Mouse (Mus musculus): ENCODE data around the gene Rho. TPM values are rescaled to one million over a fixed set of nuclear protein-coding genes. Genes with fewer than 3 reads are reported as not detected.

The Rho gene
- 0.51 and 1.0 TPM in 2 replicates for polyA plus RNA-seq (2014; fragmentation: Nextera tagmentation; extraction: Ambion mirVana)

DNA sequence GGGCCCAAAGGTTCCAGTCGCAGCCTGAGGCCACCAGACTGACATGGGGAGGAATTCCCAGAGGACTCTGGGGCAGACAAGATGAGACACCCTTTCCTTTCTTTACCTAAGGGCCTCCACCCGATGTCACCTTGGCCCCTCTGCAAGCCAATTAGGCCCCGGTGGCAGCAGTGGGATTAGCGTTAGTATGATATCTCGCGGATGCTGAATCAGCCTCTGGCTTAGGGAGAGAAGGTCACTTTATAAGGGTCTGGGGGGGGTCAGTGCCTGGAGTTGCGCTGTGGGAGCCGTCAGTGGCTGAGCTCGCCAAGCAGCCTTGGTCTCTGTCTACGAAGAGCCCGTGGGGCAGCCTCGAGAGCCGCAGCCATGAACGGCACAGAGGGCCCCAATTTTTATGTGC is at the start of gene Rho:
TSS of gene Rho (plus strand) at position 110 of the 400 bp plus-strand sequence.
- H3K4me3 ChIP-seq (ENCODE audit: low read depth, low read length) = no peak within 1 kb of the TSS
- peaks cover 6% of the 10 kb centered on the region for H3K4me1 ChIP-seq (ENCODE audit: control insufficient read depth, insufficient read depth, low read length)
- H3K27ac ChIP-seq (replicated peaks; ENCODE audit: low read depth, low read length) = no peak within 1 kb of the TSS
- no peaks in the 10 kb centered on the region for H3K27me3 ChIP-seq (replicated peaks; ENCODE audit: control insufficient read depth, insufficient read depth, low read length)
- H3K9me3 ChIP-seq (ENCODE audit: control insufficient read depth, low read length) = no peaks in the 10 kb centered on the region
- H3K4me2 ChIP-seq (ENCODE audit: low read depth, low read length) = no peak within 1 kb of the TSS
- no peak within 1 kb of the TSS for H3K9ac ChIP-seq (ENCODE audit: low read depth, low read length)
- ATAC-seq (ENCODE audit: low read depth) (no peak), DNase-seq (ENCODE audit: low spot score) (no peak)
- 87% methylated on average over 14 of the region's 14 CpGs for WGBS
- H3K36me3 ChIP-seq (ENCODE audit: control insufficient read depth, insufficient read depth, low read length) = no peaks in the 10 kb centered on the region

DNA sequence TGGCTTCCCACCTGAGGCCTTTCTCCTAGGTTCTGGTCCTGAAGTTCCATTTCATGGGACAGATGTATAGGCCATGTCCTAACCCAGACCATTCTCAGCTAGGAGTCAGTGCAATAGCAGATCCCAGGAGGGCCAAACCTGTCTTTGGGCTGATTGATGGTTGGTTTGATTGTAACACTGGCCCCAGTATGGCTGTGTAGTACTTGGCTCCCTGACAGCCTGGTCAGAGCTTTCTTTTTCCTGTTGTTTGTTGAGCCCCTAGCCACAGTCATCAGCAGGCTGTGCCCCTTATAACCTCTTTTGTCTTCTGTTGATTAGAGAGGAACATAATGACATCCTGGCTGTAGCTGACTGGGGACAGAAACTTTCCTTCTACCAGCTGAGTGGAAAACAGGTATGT is 47.5 kb upstream of the Rho start:
- DNase-seq (ENCODE audit: low spot score) = no peak
- Histone ChIP-seq H3K27me3 (replicated peaks; ENCODE audit: control insufficient read depth, insufficient read depth, low read length) (no peaks in the 10 kb centered on the region), H3K36me3 (ENCODE audit: control insufficient read depth, insufficient read depth, low read length) (peaks cover 36% of the 10 kb centered on the region), H3K27ac (replicated peaks; ENCODE audit: low read depth, low read length) (no peak overlapping the region), H3K4me2 (ENCODE audit: low read depth, low read length) (no peak overlapping the region), H3K4me3 (ENCODE audit: low read depth, low read length) (no peak overlapping the region), H3K9ac (ENCODE audit: low read depth, low read length) (no peak overlapping the region), H3K9me3 (ENCODE audit: control insufficient read depth, low read length) (0 out of 2 replicates have a peak, but pooled peaks cover 5% of the 10 kb centered on the region), H3K4me1 (ENCODE audit: control insufficient read depth, insufficient read depth, low read length) (no peaks in the 10 kb centered on the region)
- ATAC-seq (ENCODE audit: low read depth) = no peak

- Histone ChIP-seq H3K27me3 (replicated peaks; ENCODE audit: control insufficient read depth, insufficient read depth, low read length) (no peaks in the 10 kb centered on the region), H3K4me1 (ENCODE audit: control insufficient read depth, insufficient read depth, low read length) (peaks cover 6% of the 10 kb centered on the region; the same call in 1 of the 2 replicates), H3K9me3 (ENCODE audit: control insufficient read depth, low read length) (0 out of 2 replicates have a peak, but pooled peaks cover 5% of the 10 kb centered on the region), H3K4me3 (ENCODE audit: low read depth, low read length) (no peak overlapping the region), H3K9ac (ENCODE audit: low read depth, low read length) (no peak overlapping the region), H3K27ac (replicated peaks; ENCODE audit: low read depth, low read length) (no peak overlapping the region), H3K4me2 (ENCODE audit: low read depth, low read length) (no peak overlapping the region), H3K36me3 (ENCODE audit: control insufficient read depth, insufficient read depth, low read length) (peaks cover 39% of the 10 kb centered on the region)
- WGBS = 54% methylated on average over 4 of the region's 4 CpGs
- ATAC-seq (ENCODE audit: low read depth) (no peak), DNase-seq (ENCODE audit: low spot score) (no peak)
These were observed 44.7 kb upstream of the Rho start for GRCm38 (mm10) chr6:115886894-115887293.

DNA sequence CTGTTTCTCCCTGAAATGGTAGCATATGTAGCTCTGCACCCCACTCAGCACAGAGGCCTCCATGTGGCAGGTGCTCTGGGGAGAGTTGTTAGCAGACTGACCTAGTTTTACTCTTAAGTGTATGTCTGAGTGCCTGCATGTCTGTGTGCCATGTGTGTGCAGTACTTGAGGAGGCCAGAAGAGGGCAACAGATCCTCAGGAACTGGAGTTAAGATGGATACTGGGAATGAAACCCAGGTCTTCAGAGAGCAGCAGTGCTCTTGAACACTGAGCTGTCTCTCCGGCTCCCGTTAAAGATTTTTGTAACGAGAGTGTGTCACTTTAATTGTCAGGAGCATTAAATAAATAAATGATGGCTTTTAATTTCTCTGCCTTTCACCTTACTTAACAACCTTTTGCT is 43.3 kb upstream of the Rho start:
- Histone ChIP-seq H3K27me3 (replicated peaks; ENCODE audit: control insufficient read depth, insufficient read depth, low read length) (no peaks in the 10 kb centered on the region), H3K36me3 (ENCODE audit: control insufficient read depth, insufficient read depth, low read length) (peaks cover 49% of the 10 kb centered on the region), H3K4me1 (ENCODE audit: control insufficient read depth, insufficient read depth, low read length) (peaks cover 7% of the 10 kb centered on the region; the same call in 1 of the 2 replicates), H3K4me3 (ENCODE audit: low read depth, low read length) (no peak overlapping the region), H3K4me2 (ENCODE audit: low read depth, low read length) (no peak overlapping the region), H3K27ac (replicated peaks; ENCODE audit: low read depth, low read length) (no peak overlapping the region), H3K9ac (ENCODE audit: low read depth, low read length) (no peak overlapping the region), H3K9me3 (ENCODE audit: control insufficient read depth, low read length) (0 out of 2 replicates have a peak, but pooled peaks cover 5% of the 10 kb centered on the region)
- DNase-seq (ENCODE audit: low spot score) (no peak), ATAC-seq (ENCODE audit: low read depth) (no peak)
- 95% methylated on average over 3 of the region's 3 CpGs for WGBS

- H3K27ac ChIP-seq (replicated peaks; ENCODE audit: low read depth, low read length) = no peak overlapping the region
- no peaks in the 10 kb centered on the region for H3K27me3 ChIP-seq (replicated peaks; ENCODE audit: control insufficient read depth, insufficient read depth, low read length)
- H3K9ac ChIP-seq (ENCODE audit: low read depth, low read length) = no peak overlapping the region
- no peak for ATAC-seq (ENCODE audit: low read depth)
- 74% methylated on average over 8 of the region's 8 CpGs for WGBS
- peaks cover 60% of the 10 kb centered on the region for H3K36me3 ChIP-seq (ENCODE audit: control insufficient read depth, insufficient read depth, low read length)
- no peak for DNase-seq (ENCODE audit: low spot score)
- no peak overlapping the region for H3K4me2 ChIP-seq (ENCODE audit: low read depth, low read length)
- peaks cover 7% of the 10 kb centered on the region; the same call in 1 of the 2 replicates for H3K4me1 ChIP-seq (ENCODE audit: control insufficient read depth, insufficient read depth, low read length)
- no peak overlapping the region for H3K4me3 ChIP-seq (ENCODE audit: low read depth, low read length)
- H3K9me3 ChIP-seq (ENCODE audit: control insufficient read depth, low read length) = 0 out of 2 replicates have a peak, but pooled peaks cover 5% of the 10 kb centered on the region
These were observed 40.9 kb upstream of the Rho start for GRCm38 (mm10) chr6:115890601-115891000.

GRCm38 (mm10) chr6:115891061-115891460 is 40.5 kb upstream of the Rho start:
- no peaks in the 10 kb centered on the region for H3K27me3 ChIP-seq (replicated peaks; ENCODE audit: control insufficient read depth, insufficient read depth, low read length)
- H3K27ac ChIP-seq (replicated peaks; ENCODE audit: low read depth, low read length) = no peak overlapping the region
- 54% methylated on average over 6 of the region's 6 CpGs for WGBS
- H3K4me3 ChIP-seq (ENCODE audit: low read depth, low read length) = no peak overlapping the region
- ATAC-seq (ENCODE audit: low read depth) (no peak), DNase-seq (ENCODE audit: low spot score) (no peak)
- no peak overlapping the region for H3K4me2 ChIP-seq (ENCODE audit: low read depth, low read length)
- H3K9me3 ChIP-seq (ENCODE audit: control insufficient read depth, low read length) = 0 out of 2 replicates have a peak, but pooled peaks cover 5% of the 10 kb centered on the region
- peaks cover 60% of the 10 kb centered on the region for H3K36me3 ChIP-seq (ENCODE audit: control insufficient read depth, insufficient read depth, low read length)
- H3K9ac ChIP-seq (ENCODE audit: low read depth, low read length) = no peak overlapping the region
- H3K4me1 ChIP-seq (ENCODE audit: control insufficient read depth, insufficient read depth, low read length) = peaks cover 7% of the 10 kb centered on the region; the same call in 1 of the 2 replicates

DNA sequence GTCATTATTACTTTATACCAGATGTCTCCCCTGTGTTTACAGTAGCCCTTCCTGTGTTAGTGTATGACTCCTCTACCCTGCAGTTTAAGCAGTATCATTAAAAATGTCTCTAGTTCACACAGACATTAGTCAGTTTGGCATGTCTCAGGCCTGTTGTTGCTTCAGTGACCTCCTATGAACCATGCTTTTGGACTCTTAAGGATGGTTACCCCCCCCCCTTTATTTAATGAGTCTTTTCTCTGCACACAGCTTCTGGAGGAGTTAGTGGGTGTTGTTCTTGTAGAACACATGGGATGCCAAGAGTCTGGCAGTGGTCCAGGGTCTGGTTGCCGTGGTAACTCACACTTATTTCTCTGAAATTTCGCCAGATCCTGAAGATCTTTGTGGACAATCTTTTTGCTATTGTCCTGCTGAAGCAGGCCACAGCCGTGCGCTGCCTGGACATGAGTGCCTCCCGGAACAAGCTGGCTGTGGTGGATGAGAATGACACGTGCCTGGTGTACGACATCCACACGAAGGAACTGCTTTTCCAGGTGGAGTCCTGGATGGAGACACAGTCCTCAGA is 40.0 kb upstream of the Rho start:
- peaks cover 58% of the 10 kb centered on the region for H3K36me3 ChIP-seq (ENCODE audit: control insufficient read depth, insufficient read depth, low read length)
- peak; percentile 57 for DNase-seq (ENCODE audit: low spot score)

GRCm38 (mm10) chr6:115892363-115892762 is 39.2 kb upstream of the Rho start:
- DNase-seq (ENCODE audit: low spot score) (no peak), ATAC-seq (ENCODE audit: low read depth) (no peak)
- Histone ChIP-seq H3K27ac (replicated peaks; ENCODE audit: low read depth, low read length) (no peak overlapping the region), H3K27me3 (replicated peaks; ENCODE audit: control insufficient read depth, insufficient read depth, low read length) (no peaks in the 10 kb centered on the region), H3K4me2 (ENCODE audit: low read depth, low read length) (no peak overlapping the region), H3K4me3 (ENCODE audit: low read depth, low read length) (no peak overlapping the region), H3K9me3 (ENCODE audit: control insufficient read depth, low read length) (0 out of 2 replicates have a peak, but pooled peaks cover 5% of the 10 kb centered on the region), H3K36me3 (ENCODE audit: control insufficient read depth, insufficient read depth, low read length) (peaks cover 50% of the 10 kb centered on the region), H3K9ac (ENCODE audit: low read depth, low read length) (no peak overlapping the region), H3K4me1 (ENCODE audit: control insufficient read depth, insufficient read depth, low read length) (peaks cover 12% of the 10 kb centered on the region)
- 80% methylated on average over 3 of the region's 3 CpGs for WGBS

More for the DNA sequence above, 40.0 kb upstream of the Rho start:
- ATAC-seq (ENCODE audit: low read depth) = no peak
- H3K9ac ChIP-seq (ENCODE audit: low read depth, low read length) = no peak overlapping the region
- peaks cover 7% of the 10 kb centered on the region; the same call in 1 of the 2 replicates for H3K4me1 ChIP-seq (ENCODE audit: control insufficient read depth, insufficient read depth, low read length)
- no peaks in the 10 kb centered on the region for H3K27me3 ChIP-seq (replicated peaks; ENCODE audit: control insufficient read depth, insufficient read depth, low read length)
- H3K27ac ChIP-seq (replicated peaks; ENCODE audit: low read depth, low read length) = no peak overlapping the region
- WGBS = 70% methylated on average over 8 of the region's 8 CpGs
- no peak overlapping the region for H3K4me3 ChIP-seq (ENCODE audit: low read depth, low read length)
- 0 out of 2 replicates have a peak, but pooled peaks cover 5% of the 10 kb centered on the region for H3K9me3 ChIP-seq (ENCODE audit: control insufficient read depth, low read length)
- H3K4me2 ChIP-seq (ENCODE audit: low read depth, low read length) = no peak overlapping the region

- no peak overlapping the region for H3K27ac ChIP-seq (replicated peaks; ENCODE audit: low read depth, low read length)
- DNase-seq (ENCODE audit: low spot score) (no peak), ATAC-seq (ENCODE audit: low read depth) (no peak)
- no peaks in the 10 kb centered on the region for H3K9me3 ChIP-seq (ENCODE audit: control insufficient read depth, low read length)
- peaks cover 36% of the 10 kb centered on the region for H3K36me3 ChIP-seq (ENCODE audit: control insufficient read depth, insufficient read depth, low read length)
- no peak overlapping the region for H3K4me3 ChIP-seq (ENCODE audit: low read depth, low read length)
- no peaks in the 10 kb centered on the region for H3K27me3 ChIP-seq (replicated peaks; ENCODE audit: control insufficient read depth, insufficient read depth, low read length)
- H3K4me2 ChIP-seq (ENCODE audit: low read depth, low read length) = no peak overlapping the region
- 64% methylated on average over 1 of the region's 1 CpGs for WGBS
- no peak overlapping the region for H3K9ac ChIP-seq (ENCODE audit: low read depth, low read length)
- peaks cover 19% of the 10 kb centered on the region for H3K4me1 ChIP-seq (ENCODE audit: control insufficient read depth, insufficient read depth, low read length)
These were observed 35.2 kb upstream of the Rho start for GRCm38 (mm10) chr6:115896346-115896745.
